Mouse (Mus musculus) CH12.LX (cell line): ENCODE results near the gene Eme2. TPM values are rescaled to one million over a fixed set of nuclear protein-coding genes. Genes with fewer than 3 reads are reported as not detected.

Source experiments
- DNase-seq: peaks from one replicate; pipeline ENCODE4 v3.0.0-alpha.2; 2013; ENCODE audit errors: extremely low read depth
- H3K27ac ChIP-seq: 2 replicates; pipeline ENCODE4 v1.5.1; 2012; ENCODE audit warnings: low read depth, mild to moderate bottlenecking, control low read depth, moderate library complexity; ENCODE audit not compliant: insufficient read depth
- H3K27me3 ChIP-seq: replicated peaks from 2 replicates; pipeline ENCODE3; 2012; ENCODE audit warnings: inconsistent platforms
- H3K36me3 ChIP-seq, 2 experiments: replicated peaks in 1 of 2; 2 replicates each; pipeline versions ENCODE3 to v1.6.1; 2012; ENCODE audit warnings: inconsistent platforms in 1 of 2, low read length in 1 of 2, mild to moderate bottlenecking in 1 of 2, mixed read lengths in 1 of 2, moderate library complexity in 1 of 2; ENCODE audit not compliant: control insufficient read depth in 1 of 2, insufficient read depth in 1 of 2
- H3K4me1 ChIP-seq, 2 experiments: 2 replicates each; pipeline ENCODE4 v1.6.1; 2012; ENCODE audit warnings: inconsistent platforms in 1 of 2, moderate library complexity in 1 of 2; ENCODE audit not compliant: insufficient read depth in 2 of 2, control insufficient read depth in 1 of 2
- H3K4me2 ChIP-seq: 2 replicates; pipeline ENCODE4 v1.6.1; 2012; ENCODE audit warnings: low read depth, mild to moderate bottlenecking, control low read depth; ENCODE audit not compliant: poor library complexity, insufficient read depth, severe bottlenecking
- H3K4me3 ChIP-seq, 3 experiments: fragments of 150-350 bp in 1 of 3; sonication (generic) in 1 of 3; replicated peaks in 1 of 3; 2 replicates each; pipeline versions ENCODE3 to v1.5.1; 2011 to 2012; ENCODE audit warnings: low read depth in 2 of 3, low read length in 2 of 3, mild to moderate bottlenecking in 2 of 3, moderate library complexity in 2 of 3, control low read depth in 1 of 3, improper control_type of control experiment in 1 of 3, inconsistent platforms in 1 of 3, mixed read lengths in 1 of 3; ENCODE audit not compliant: poor library complexity in 1 of 3
- H3K79me2 ChIP-seq: replicated peaks from 2 replicates; pipeline ENCODE4 v1.6.1; 2012; ENCODE audit warnings: mild to moderate bottlenecking, moderate library complexity; ENCODE audit not compliant: control insufficient read depth, poor library complexity, insufficient read depth, severe bottlenecking; ENCODE audit errors: extremely low read depth
- H3K9ac ChIP-seq: 2 replicates; pipeline ENCODE4 v1.6.1; 2012; ENCODE audit warnings: low read depth, mild to moderate bottlenecking, control low read depth, moderate library complexity; ENCODE audit not compliant: insufficient read depth
- H3K9me3 ChIP-seq: replicated peaks from 2 replicates; pipeline ENCODE3; 2012; ENCODE audit warnings: low read length, inconsistent platforms, mixed read lengths
- BHLHE40 ChIP-seq: IDR thresholded peaks from 2 replicates; pipeline ENCODE4 v1.6.1; 2011; ENCODE audit warnings: mild to moderate bottlenecking, low read depth, low read length, improper control_type of control experiment
- CHD1 ChIP-seq: IDR thresholded peaks from 2 replicates; pipeline ENCODE4 v1.6.1; 2012; ENCODE audit warnings: low read depth, low read length, improper control_type of control experiment, inconsistent platforms
- CHD2 ChIP-seq: IDR thresholded peaks from 2 replicates; pipeline ENCODE4 v1.6.1; 2011; ENCODE audit warnings: low read length, improper control_type of control experiment
- CTCF ChIP-seq, 2 experiments: IDR thresholded peaks in 1 of 2; conservative IDR thresholded peaks in 1 of 2; 2 replicates each; pipeline ENCODE4 v1.5.1; 2011 to 2012; ENCODE audit warnings: low read depth in 2 of 2, low read length in 2 of 2, improper control_type of control experiment in 1 of 2, inconsistent platforms in 1 of 2, mild to moderate bottlenecking in 1 of 2, moderate library complexity in 1 of 2
- EP300 ChIP-seq: IDR thresholded peaks from 2 replicates; pipeline ENCODE4 v1.6.1; 2011; ENCODE audit warnings: low read length, improper control_type of control experiment
- GABPA ChIP-seq: IDR thresholded peaks from 2 replicates; pipeline ENCODE4 v1.6.1; 2012; ENCODE audit warnings: low read depth, low read length, improper control_type of control experiment, inconsistent platforms; ENCODE audit not compliant: insufficient replicate concordance
- KAT2A ChIP-seq: IDR thresholded peaks from 2 replicates; pipeline ENCODE4 v1.6.1; 2012; ENCODE audit warnings: low read length, improper control_type of control experiment, inconsistent platforms; ENCODE audit not compliant: insufficient replicate concordance
- MAFK ChIP-seq: IDR thresholded peaks from 2 replicates; pipeline ENCODE4 v1.6.1; 2011; ENCODE audit warnings: low read length, improper control_type of control experiment; ENCODE audit not compliant: insufficient replicate concordance
- MAX ChIP-seq: IDR thresholded peaks from 2 replicates; pipeline ENCODE4 v1.6.1; 2011; ENCODE audit warnings: low read length, improper control_type of control experiment
- MAZ ChIP-seq: IDR thresholded peaks from 2 replicates; pipeline ENCODE4 v1.6.1; 2012; ENCODE audit warnings: low read depth, mild to moderate bottlenecking, inconsistent platforms, low read length, improper control_type of control experiment, moderate library complexity
- MEF2A ChIP-seq: IDR thresholded peaks from 2 replicates; pipeline ENCODE4 v1.6.1; 2014; ENCODE audit warnings: low read depth, mild to moderate bottlenecking, inconsistent platforms, low read length, improper control_type of control experiment, borderline replicate concordance
- MYC ChIP-seq: IDR thresholded peaks from 2 replicates; pipeline ENCODE4 v1.6.1; 2011; ENCODE audit warnings: low read depth, mild to moderate bottlenecking, improper control_type of control experiment, low read length
- NELFE ChIP-seq: IDR thresholded peaks from 2 replicates; pipeline ENCODE4 v1.6.1; 2011; ENCODE audit warnings: low read depth, low read length, improper control_type of control experiment
- NRF1 ChIP-seq: IDR thresholded peaks from 2 replicates; pipeline ENCODE4 v1.6.1; 2014; ENCODE audit warnings: low read depth, mild to moderate bottlenecking, inconsistent platforms, low read length, improper control_type of control experiment, moderate library complexity
- POLR2A ChIP-seq: IDR thresholded peaks from 2 replicates; pipeline ENCODE4 v1.6.1; 2011; ENCODE audit warnings: low read depth, mild to moderate bottlenecking, improper control_type of control experiment, low read length
- POLR2AphosphoS2 ChIP-seq: IDR thresholded peaks from 2 replicates; pipeline ENCODE4 v1.6.1; 2011; ENCODE audit warnings: low read depth, low read length, improper control_type of control experiment
- RAD21 ChIP-seq: IDR thresholded peaks from 2 replicates; pipeline ENCODE4 v1.6.1; 2011; ENCODE audit warnings: low read depth, mild to moderate bottlenecking, low read length, improper control_type of control experiment, moderate library complexity
- RCOR1 ChIP-seq: conservative IDR thresholded peaks from 2 replicates; pipeline ENCODE4 v1.6.1; 2012; ENCODE audit warnings: low read depth, mild to moderate bottlenecking, inconsistent platforms, low read length, improper control_type of control experiment
- SMC3 ChIP-seq: IDR thresholded peaks from 2 replicates; pipeline ENCODE4 v1.6.1; 2011; ENCODE audit warnings: low read depth, low read length, improper control_type of control experiment
- USF1 ChIP-seq: IDR thresholded peaks from 2 replicates; pipeline ENCODE4 v1.6.1; 2014; ENCODE audit warnings: low read depth, mild to moderate bottlenecking, inconsistent platforms, low read length, improper control_type of control experiment
- ZKSCAN1 ChIP-seq: IDR thresholded peaks from 2 replicates; pipeline ENCODE4 v1.6.1; 2012; ENCODE audit warnings: low read depth, inconsistent platforms, low read length, improper control_type of control experiment, borderline replicate concordance
- ZMIZ1 ChIP-seq: IDR thresholded peaks from 2 replicates; pipeline ENCODE4 v1.6.1; 2012; ENCODE audit warnings: low read depth, mild to moderate bottlenecking, inconsistent platforms, low read length, improper control_type of control experiment
- ZNF384 ChIP-seq: IDR thresholded peaks from 2 replicates; pipeline ENCODE4 v1.6.1; 2012; ENCODE audit warnings: low read depth, low read length, improper control_type of control experiment, inconsistent platforms
- dilution Hi-C: fragments of 300-500 bp; cut with MboI; formaldehyde crosslinking; loops from 2 replicates; pipeline ENCODE4 v1.14.3; 2020; ENCODE audit warnings: low sequenced_read_pairs; ENCODE audit not compliant: extremely low pct_unique_long_range_greater_than_20kb, extremely low pct_ligation_motif_present
- in situ Hi-C: fragments of 300-500 bp; cut with MboI; formaldehyde crosslinking; loops from 3 replicates; pipeline ENCODE4 v1.14.3; 2019; ENCODE audit warnings: low sequenced_read_pairs, low pct_ligation_motif_present, low pct_unique_long_range_greater_than_20kb, mixed read lengths
- polyA plus RNA-seq: library from polyadenylated mRNA; unstranded; fragments of >175 nt; gene quantifications from 2 replicates; pipeline ENCODE4 v1.2.1, GENCODE M21; 2012; ENCODE audit warnings: low read depth; ENCODE audit not compliant: insufficient read length
- total RNA-seq, 2 experiments: library from RNA; depleted of rRNA; stranded (reverse); fragments of 300-350 nt in 1 of 2; fragments of >200 nt in 1 of 2; gene quantifications; 2 replicates each; pipeline ENCODE4 v1.2.3; 2012 to 2014

Gene Eme2
- total and polyA plus RNA-seq, 3 experiments = 12.7 to 19.7 (median 16.9) TPM

DNA sequence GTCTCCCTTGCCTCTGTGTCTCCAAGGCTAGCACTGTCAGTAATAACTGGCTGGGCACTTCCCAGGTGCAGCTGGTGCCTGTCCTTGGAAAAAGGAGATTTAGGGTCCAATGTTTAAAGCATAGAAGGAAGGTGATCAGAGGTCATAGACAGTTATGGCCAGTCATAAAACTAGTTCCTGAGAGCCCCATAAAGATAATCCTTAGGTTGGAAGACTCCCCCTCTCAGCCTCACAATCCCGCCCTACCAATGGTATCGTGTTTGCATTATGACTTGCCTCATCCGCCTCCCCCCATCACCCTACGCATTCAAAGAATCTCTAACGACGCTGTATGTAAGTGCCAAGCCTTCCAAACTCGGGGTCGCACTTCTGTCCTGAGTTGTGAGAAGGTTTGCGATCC is 50.4 kb downstream of the Eme2 start:
- DNase-seq = no peak
- Histone ChIP-seq H3K27me3 (peaks cover 8% of the 10 kb centered on the region), H3K4me3 (no peak overlapping the region), H3K27ac (no peak overlapping the region), H3K4me1 (peaks cover 0 to 15% of the 10 kb centered on the region in 2 experiments; a peak in 2 of 4 replicates), H3K79me2 (no peaks in the 10 kb centered on the region), H3K9ac (no peak overlapping the region), H3K9me3 (no peaks in the 10 kb centered on the region), H3K36me3 (peaks cover 0 to 5% of the 10 kb centered on the region in 2 experiments), H3K4me2 (no peak overlapping the region)
- in situ Hi-C loops = no loop called here
- TF ChIP-seq EP300 (no peak), GABPA (no peak), ZNF384 (no peak), MAX (no peak), BHLHE40 (no peak), NELFE (no peak), CHD2 (no peak), MEF2A (no peak), KAT2A (no peak), MAZ (no peak), USF1 (no peak), MAFK (no peak), ZKSCAN1 (no peak), NRF1 (no peak), CHD1 (no peak)
- dilution Hi-C loops = no loop called here

DNA sequence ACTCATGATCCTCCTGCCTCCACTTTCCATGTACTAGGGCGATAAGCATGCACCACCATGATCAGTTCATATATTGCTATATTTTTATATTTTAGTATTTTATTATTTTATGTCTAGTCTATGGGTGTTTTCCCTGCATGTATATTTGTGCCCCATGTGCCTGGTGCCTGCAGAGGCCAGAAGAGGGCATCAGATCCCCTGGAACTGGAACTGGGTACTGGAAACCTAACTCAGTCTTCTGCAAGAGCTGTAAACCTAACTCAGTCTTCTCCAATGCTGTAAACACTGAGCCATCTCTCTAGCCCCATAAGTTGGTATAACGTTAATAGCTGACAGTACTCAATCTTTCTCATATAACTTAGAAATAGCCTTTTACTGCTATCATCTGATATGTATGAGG is 52.3 kb downstream of the Eme2 start:
- H3K36me3 ChIP-seq = peaks cover 0 to 4% of the 10 kb centered on the region in 2 experiments
- peaks cover 13% of the 10 kb centered on the region for H3K27me3 ChIP-seq
- no peak overlapping the region for H3K4me2 ChIP-seq
- in situ Hi-C loops (no loop called here), dilution Hi-C loops (no loop called here)
- H3K79me2 ChIP-seq = no peaks in the 10 kb centered on the region
- H3K9me3 ChIP-seq = no peaks in the 10 kb centered on the region
- H3K9ac ChIP-seq = no peak overlapping the region
- no peak for DNase-seq
- H3K4me3 ChIP-seq = no peak overlapping the region
- H3K27ac ChIP-seq = no peak overlapping the region
- H3K4me1 ChIP-seq = peaks cover 0 to 6% of the 10 kb centered on the region in 2 experiments; a peak in 1 of 4 replicates
- TF ChIP-seq RAD21 = peak; percentile 68
- no peak for TF ChIP-seq MAFK
- no peak for TF ChIP-seq ZMIZ1
- no peak for TF ChIP-seq POLR2AphosphoS2
- no peak for TF ChIP-seq RCOR1
- peak; percentile 71; the same call in 1 of the 2 replicates for TF ChIP-seq MYC
- no peak for TF ChIP-seq MEF2A
- peak; percentile 38 for TF ChIP-seq SMC3
- TF ChIP-seq POLR2A = no peak
- TF ChIP-seq CTCF (conservative IDR thresholded peaks at IDR 0.05 in 1 of 2, IDR thresholded peaks at IDR 0.05 in 1 of 2; ENCODE audit: low read depth in 2 of 2, low read length in 2 of 2) = peak in 1 of 2 experiments; percentile 71; a peak in 2 of 4 replicates
- no peak for TF ChIP-seq CHD2
